Mouse (Mus musculus): Measurements from ENCODE around the gene Krtap1-5. TPM values are rescaled to one million over a fixed set of nuclear protein-coding genes. Genes with fewer than 3 reads are reported as not detected.

Gene Krtap1-5
- total RNA-seq, 2 experiments from 2014 or later: not detected

GRCm38 (mm10) chr11:99547892-99548291 lies 32.9 kb downstream of the Krtap1-5 start:
- DNase-seq: no peak

GRCm38 (mm10) chr11:99539721-99540120 lies 41.1 kb downstream of the Krtap1-5 start:
- peak; percentile 22 to 26 for DNase-seq

Other genes with a start within 250 kb of the Krtap1-5 start
- not detected for gene Krt26, start 243.1 kb downstream of the Krtap1-5 start, total RNA-seq (2021)
- gene Krt27, start 229.9 kb downstream of the Krtap1-5 start, total RNA-seq (2021): not detected
- not detected for gene Krt28, start 206.1 kb downstream of the Krtap1-5 start, total RNA-seq (2021)
- 1 to 10 TPM; 4.4 to 6.4 TPM for gene Krt10, start 191.7 kb downstream of the Krtap1-5 start, total RNA-seq (2021)
- gene Krt12, start 158.8 kb downstream of the Krtap1-5 start, total RNA-seq (2021): not detected
- gene Krt20, start 142.9 kb downstream of the Krtap1-5 start, total RNA-seq (2021): under 1 TPM in 1 of 2 experiments, not detected in 1; 0.26 TPM
- gene Krt23, start 87.9 kb downstream of the Krtap1-5 start, total RNA-seq (2021): under 1 TPM in 1 of 2 experiments, not detected in 1; 0.16 TPM
- gene Krt39, start 59.7 kb downstream of the Krtap1-5 start, total RNA-seq (2021): not detected
- not detected for gene Krt40, start 37.9 kb downstream of the Krtap1-5 start, total RNA-seq (2021)
- not detected for gene Krtap3-3, start 30.2 kb downstream of the Krtap1-5 start, total RNA-seq (2021)
- not detected for gene Krtap3-2, start 24.2 kb downstream of the Krtap1-5 start, total RNA-seq (2021)
- gene Gm11939, start 21.6 kb downstream of the Krtap1-5 start, total RNA-seq (2021): not detected
- gene Krtap3-1, start 14.4 kb downstream of the Krtap1-5 start, total RNA-seq (2021): not detected
- not detected for gene Krtap1-4, start 2.6 kb upstream of the Krtap1-5 start, total RNA-seq (2021)
- not detected for gene Krtap1-3, start 10.3 kb upstream of the Krtap1-5 start, total RNA-seq (2021)
- gene Krtap9-3, start 17.1 kb upstream of the Krtap1-5 start, total RNA-seq (2021): not detected
- gene Gm11938, start 22.3 kb upstream of the Krtap1-5 start, total RNA-seq (2021): not detected
- gene Gm11937, start 29.2 kb upstream of the Krtap1-5 start, total RNA-seq (2021): not detected
- not detected for gene Krtap2-4, start 33.8 kb upstream of the Krtap1-5 start, total RNA-seq (2021)
- gene Gm11562, start 39.4 kb upstream of the Krtap1-5 start, total RNA-seq (2021): not detected
- not detected for gene Krtap4-1, start 47.2 kb upstream of the Krtap1-5 start, total RNA-seq (2021)
- gene Krtap4-2, start 54.1 kb upstream of the Krtap1-5 start, total RNA-seq (2021): not detected
- gene Krtap4-7, start 63.1 kb upstream of the Krtap1-5 start, total RNA-seq (2021): not detected
- not detected for gene Gm11555, start 69.2 kb upstream of the Krtap1-5 start, total RNA-seq (2021)
- gene Gm11563, start 77.9 kb upstream of the Krtap1-5 start, total RNA-seq (2021): not detected
- gene Krtap4-6, start 84.9 kb upstream of the Krtap1-5 start, total RNA-seq (2021): not detected
- gene Gm14190, start 109.7 kb upstream of the Krtap1-5 start, total RNA-seq (2021): not detected
- not detected for gene Gm14180, start 153.3 kb upstream of the Krtap1-5 start, total RNA-seq (2021)
- gene Gm11595, start 191.9 kb upstream of the Krtap1-5 start, total RNA-seq (2021): not detected
- gene Krtap4-8, start 199.7 kb upstream of the Krtap1-5 start, total RNA-seq (2021): not detected
- gene Krtap4-9, start 204.2 kb upstream of the Krtap1-5 start, total RNA-seq (2021): not detected
- gene Gm11596, start 212.5 kb upstream of the Krtap1-5 start, total RNA-seq (2021): not detected
- not detected for gene Gm11569, start 217.9 kb upstream of the Krtap1-5 start, total RNA-seq (2021)
- gene Gm11554, start 223.4 kb upstream of the Krtap1-5 start, total RNA-seq (2021): not detected
- gene Krtap4-13, start 228.9 kb upstream of the Krtap1-5 start, total RNA-seq (2021): not detected
- gene Gm11564, start 234.7 kb upstream of the Krtap1-5 start, total RNA-seq (2021): not detected